Mouse (Mus musculus) midbrain, embryonic 10.5 days (tissue): ENCODE measurements around the gene Spesp1. TPM values are rescaled to one million over a fixed set of nuclear protein-coding genes. Genes with fewer than 3 reads are reported as not detected.

Experiments
- DNase-seq: peaks from one replicate; pipeline ENCODE4 v3.0.0-alpha.2; 2017; ENCODE audit warnings: low spot score
- H3K27ac ChIP-seq: fragments of 300-500 bp; sonication (generic); replicated peaks from 2 replicates; pipeline ENCODE4 v1.5.1; 2016; ENCODE audit warnings: mild to moderate bottlenecking
- H3K27me3 ChIP-seq: fragments of 300-500 bp; sonication (generic); 2 replicates; pipeline ENCODE4 v1.6.1; 2016; ENCODE audit warnings: low read depth, mild to moderate bottlenecking; ENCODE audit not compliant: poor library complexity, severe bottlenecking
- H3K36me3 ChIP-seq: fragments of 300-500 bp; sonication (generic); 2 replicates; pipeline ENCODE4 v1.6.1; 2016; ENCODE audit warnings: mild to moderate bottlenecking, moderate library complexity
- H3K4me1 ChIP-seq: fragments of 300-500 bp; sonication (generic); 2 replicates; pipeline ENCODE4 v1.6.1; 2016
- H3K4me3 ChIP-seq: fragments of 300-500 bp; sonication (generic); 2 replicates; pipeline ENCODE4 v1.5.1; 2016; ENCODE audit warnings: mild to moderate bottlenecking, moderate library complexity
- H3K9me3 ChIP-seq: fragments of 300-500 bp; sonication (generic); replicated peaks from 2 replicates; pipeline ENCODE4 v1.6.1; 2016; ENCODE audit warnings: mild to moderate bottlenecking
- WGBS: fragments of 180-500 bp; shearing (Covaris S2); methylation state at CpG from one replicate; pipeline ENCODE4 v1.1.7; 2016; 5-methylcytosine and 5-hydroxymethylcytosine counted together
- polyA plus RNA-seq: library from polyadenylated mRNA; unstranded; fragments of >200 nt; fragmentation: Nextera tagmentation; extraction: Ambion mirVana; gene quantifications from 2 replicates; pipeline ENCODE4 v1.2.1, GENCODE M21; 2016

The Spesp1 gene
- polyA plus RNA-seq, 1 experiment from 2014 or later: not detected

DNA sequence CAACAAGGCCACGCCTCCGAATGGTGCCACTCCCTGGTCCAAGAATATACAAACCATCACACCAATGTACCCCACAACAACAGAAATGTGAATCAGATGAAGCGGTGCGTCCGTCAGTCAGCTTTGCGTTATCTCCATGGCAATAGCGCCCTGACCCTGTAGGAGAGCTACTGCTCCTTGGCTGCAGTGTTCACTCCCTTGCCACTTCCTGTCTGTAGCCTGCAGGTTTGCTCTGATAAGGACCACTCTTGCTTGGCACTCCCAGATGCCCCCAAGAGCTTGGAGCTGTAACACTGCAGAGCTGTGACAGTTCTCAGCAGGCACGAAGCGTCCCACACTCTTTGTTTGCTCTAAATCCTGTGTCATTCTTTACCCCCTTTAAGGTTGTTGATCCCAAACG lies 16.7 kb downstream of the Spesp1 start:
- H3K4me3 ChIP-seq: no peak overlapping the region
- H3K4me1 ChIP-seq: no peaks in the 10 kb centered on the region
- no peak for DNase-seq
- WGBS: 87% methylated on average over 10 of the region's 10 CpGs
- no peaks in the 10 kb centered on the region for H3K27me3 ChIP-seq
- H3K36me3 ChIP-seq: no peaks in the 10 kb centered on the region
- no peaks in the 10 kb centered on the region for H3K9me3 ChIP-seq
- no peak overlapping the region for H3K27ac ChIP-seq

DNA sequence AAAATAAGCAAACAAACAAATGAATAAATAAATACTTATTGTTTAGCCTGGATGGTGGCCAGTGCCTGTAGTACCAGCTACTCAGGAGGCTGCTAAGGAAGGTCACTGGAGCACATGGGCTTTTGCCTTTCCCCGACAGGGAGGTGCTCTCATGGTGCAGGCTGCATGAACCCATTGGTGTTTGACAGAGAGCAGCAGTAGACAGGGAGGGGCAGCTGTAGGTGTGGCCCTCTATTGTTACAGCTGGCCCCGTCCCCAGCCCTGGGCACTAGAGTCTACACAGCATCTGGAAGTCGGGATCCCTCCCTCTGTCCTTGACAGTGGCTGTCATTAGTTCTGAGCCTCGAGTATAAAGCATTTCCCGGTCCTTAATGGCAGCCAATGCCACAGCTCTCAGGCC lies 18.4 kb downstream of the Spesp1 start:
- H3K27me3 ChIP-seq: no peaks in the 10 kb centered on the region
- H3K4me3 ChIP-seq: no peak overlapping the region
- H3K4me1 ChIP-seq: no peaks in the 10 kb centered on the region
- no peaks in the 10 kb centered on the region for H3K36me3 ChIP-seq
- DNase-seq: no peak
- H3K9me3 ChIP-seq: no peaks in the 10 kb centered on the region; the same call in 1 of the 2 replicates
- WGBS: 67% methylated on average over 5 of the region's 5 CpGs
- no peak overlapping the region for H3K27ac ChIP-seq

DNA sequence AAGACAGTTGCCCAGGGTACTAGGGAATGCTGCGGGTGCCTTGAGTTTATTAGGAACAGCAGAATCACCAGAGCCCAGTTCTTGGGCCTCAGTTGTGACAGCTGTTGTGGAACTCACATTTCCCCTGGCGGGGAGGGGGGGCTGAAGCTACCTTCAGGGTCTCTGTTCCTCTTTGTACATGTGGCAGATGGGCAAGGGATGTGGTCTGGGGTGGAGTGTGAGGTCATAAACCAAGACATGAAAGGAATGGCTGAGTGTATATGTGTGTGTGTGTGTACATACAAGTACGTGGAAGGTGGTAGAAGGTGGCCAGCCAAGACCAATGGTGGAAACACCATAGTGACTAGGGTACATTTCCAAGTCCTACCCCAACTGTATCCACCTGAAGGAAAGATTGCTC lies 20.6 kb downstream of the Spesp1 start:
- DNase-seq: no peak
- 94% methylated on average over 3 of the region's 3 CpGs for WGBS
- Histone ChIP-seq H3K4me3 (no peak overlapping the region), H3K9me3 (no peaks in the 10 kb centered on the region; the same call in 1 of the 2 replicates), H3K36me3 (no peaks in the 10 kb centered on the region), H3K27me3 (no peaks in the 10 kb centered on the region), H3K4me1 (peaks cover 4% of the 10 kb centered on the region), H3K27ac (no peak overlapping the region)

DNA sequence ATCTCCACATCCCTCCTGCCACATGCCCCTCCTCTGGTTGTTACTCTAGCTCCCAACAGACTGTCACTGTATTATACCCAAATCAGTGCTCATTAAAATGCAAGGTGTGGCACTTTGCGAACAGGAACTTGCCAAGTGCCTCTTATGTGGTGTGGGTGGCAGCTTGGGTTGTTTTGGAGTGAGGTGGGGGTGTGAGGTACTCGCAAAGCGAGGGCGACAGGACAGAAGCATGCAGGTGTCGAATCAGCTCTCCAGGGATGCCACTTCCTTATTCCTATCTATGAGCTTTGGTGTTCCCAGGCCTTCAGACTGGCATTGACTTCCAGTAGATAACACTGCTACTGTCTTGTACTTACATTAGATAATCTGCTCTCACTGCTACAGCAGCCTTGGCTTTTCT lies 21.0 kb downstream of the Spesp1 start:
- Histone ChIP-seq H3K4me1 (peaks cover 8% of the 10 kb centered on the region), H3K4me3 (no peak overlapping the region), H3K36me3 (no peaks in the 10 kb centered on the region), H3K27ac (no peak overlapping the region), H3K27me3 (no peaks in the 10 kb centered on the region), H3K9me3 (no peaks in the 10 kb centered on the region; the same call in 1 of the 2 replicates)
- 85% methylated on average over 5 of the region's 5 CpGs for WGBS
- no peak for DNase-seq

DNA sequence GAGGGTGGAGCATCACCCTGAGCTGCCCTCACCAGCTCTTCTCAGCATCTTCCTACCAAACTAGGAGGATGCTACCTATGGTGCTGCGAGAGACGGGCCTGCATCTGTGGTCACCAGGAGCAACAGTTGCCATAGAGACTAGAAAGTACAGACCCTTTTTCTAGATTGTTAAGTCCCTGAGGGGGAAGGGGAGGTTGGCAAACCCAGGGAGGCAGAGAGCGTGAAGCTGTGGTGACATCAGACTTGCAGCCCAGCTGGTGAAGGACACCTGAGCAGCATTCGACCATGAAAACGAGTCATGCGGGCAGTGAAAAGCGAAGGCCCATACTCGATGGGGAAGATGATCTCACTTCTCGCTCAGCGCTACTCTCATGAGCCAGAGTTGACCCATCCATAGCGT lies 24.0 kb downstream of the Spesp1 start:
- Histone ChIP-seq H3K9me3 (no peaks in the 10 kb centered on the region; the same call in 1 of the 2 replicates), H3K27ac (no peak overlapping the region), H3K4me1 (peaks cover 10% of the 10 kb centered on the region), H3K4me3 (no peak overlapping the region), H3K27me3 (no peaks in the 10 kb centered on the region), H3K36me3 (no peaks in the 10 kb centered on the region)
- WGBS: 90% methylated on average over 11 of the region's 11 CpGs
- no peak for DNase-seq

DNA sequence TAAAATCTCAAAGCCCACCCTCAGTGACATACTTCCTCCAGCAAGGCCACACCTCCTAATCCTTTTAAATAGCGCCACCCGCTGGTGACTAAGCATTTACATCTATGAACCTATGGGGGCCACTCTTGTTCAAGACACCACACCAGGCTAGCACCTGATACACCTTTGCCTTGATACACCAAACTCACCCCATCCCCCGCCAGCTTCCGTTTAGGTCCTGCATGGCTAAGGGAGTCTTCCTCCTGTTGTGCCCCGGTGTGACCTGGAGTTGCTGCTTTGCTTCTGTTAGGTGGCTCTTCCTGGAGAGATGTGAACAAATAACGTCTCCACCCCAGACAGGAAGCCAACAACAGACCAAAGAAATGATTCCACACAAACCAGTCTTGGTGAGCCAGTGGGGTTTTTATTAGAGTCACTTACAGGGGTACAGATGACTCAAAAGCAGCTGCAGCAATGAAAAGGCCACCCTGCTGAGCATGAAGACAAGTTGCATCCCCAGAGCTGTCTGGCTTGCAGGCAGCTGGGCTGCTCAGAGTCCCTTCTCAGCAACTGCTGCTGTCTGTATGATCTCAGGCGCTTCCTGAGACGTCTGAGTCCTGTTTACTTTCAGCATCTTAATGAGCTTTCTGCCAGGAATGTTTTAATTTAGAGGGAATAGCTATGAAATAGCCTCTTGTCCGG lies 26.0 kb downstream of the Spesp1 start:
- peak overlapping the region; percentile 24; the same call in 1 of the 2 replicates for H3K27ac ChIP-seq
- DNase-seq: no peak
- WGBS: 71% methylated on average over 9 of the region's 9 CpGs

DNA sequence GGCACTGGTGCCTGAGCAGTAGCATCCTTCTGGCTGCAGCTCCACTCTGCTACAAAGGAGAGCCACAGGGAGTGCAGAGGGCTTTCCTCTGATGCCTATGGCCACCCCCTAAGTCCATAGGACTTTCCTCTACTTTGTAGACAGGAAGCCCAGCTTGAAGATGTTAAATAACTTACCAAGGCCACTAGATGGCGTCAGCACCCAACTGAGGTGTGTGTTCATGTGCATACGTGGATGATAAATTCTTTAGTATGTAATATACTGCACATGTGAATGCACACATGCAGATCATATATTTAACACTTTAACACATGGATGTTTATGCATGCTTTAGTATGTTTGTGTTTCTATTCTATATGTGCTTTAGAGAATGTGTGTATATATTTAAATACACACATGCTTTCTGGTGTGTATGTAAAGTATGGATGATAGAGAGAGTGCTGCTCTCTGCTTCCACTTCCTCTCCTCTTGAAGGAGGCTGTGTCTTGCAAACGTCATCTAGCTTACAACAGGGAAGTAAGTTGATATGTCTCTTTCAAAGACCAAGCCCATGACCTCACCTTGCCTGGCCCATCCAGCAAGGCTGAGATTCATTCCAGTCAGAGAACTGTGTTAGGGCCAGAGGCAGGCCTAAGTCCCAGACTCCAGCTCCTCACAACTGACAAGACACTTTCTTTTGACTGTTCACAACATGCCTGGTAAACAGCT lies 28.1 kb downstream of the Spesp1 start:
- H3K27ac ChIP-seq: no peak overlapping the region
- DNase-seq: no peak
- no peaks in the 10 kb centered on the region for H3K27me3 ChIP-seq
- H3K4me1 ChIP-seq: peaks cover 10% of the 10 kb centered on the region
- 25% methylated on average over 3 of the region's 3 CpGs for WGBS
- no peaks in the 10 kb centered on the region; the same call in 1 of the 2 replicates for H3K9me3 ChIP-seq
- no peaks in the 10 kb centered on the region for H3K36me3 ChIP-seq
- no peak overlapping the region for H3K4me3 ChIP-seq

More for the DNA sequence above, 26.0 kb downstream of the Spesp1 start:
- Histone ChIP-seq H3K27me3 (no peaks in the 10 kb centered on the region), H3K36me3 (no peaks in the 10 kb centered on the region), H3K4me3 (no peak overlapping the region), H3K9me3 (no peaks in the 10 kb centered on the region; the same call in 1 of the 2 replicates), H3K4me1 (peaks cover 10% of the 10 kb centered on the region)

DNA sequence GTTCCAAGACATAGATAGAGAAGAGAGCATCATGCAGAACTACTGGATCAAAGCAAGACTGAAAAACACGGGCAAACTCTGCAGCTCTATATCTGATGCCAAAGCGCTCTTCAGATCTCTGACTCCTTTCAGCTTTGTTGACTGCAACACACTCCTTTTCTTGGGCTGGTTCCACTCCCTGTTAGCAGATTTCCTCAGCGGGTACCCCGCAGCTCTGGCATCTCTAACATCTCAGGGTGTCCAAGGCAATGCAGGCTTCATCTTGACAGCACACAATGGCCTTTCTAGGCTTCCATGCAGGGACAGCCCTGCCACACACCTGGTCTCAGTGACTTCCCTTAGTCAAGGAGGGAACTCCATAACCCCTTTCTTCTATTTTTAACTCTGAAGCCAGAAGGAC lies 31.7 kb downstream of the Spesp1 start:
- Histone ChIP-seq H3K4me1 (no peaks in the 10 kb centered on the region), H3K4me3 (no peak overlapping the region), H3K9me3 (no peaks in the 10 kb centered on the region), H3K27ac (no peak overlapping the region), H3K36me3 (no peaks in the 10 kb centered on the region), H3K27me3 (peaks cover 4% of the 10 kb centered on the region; the same call in 1 of the 2 replicates)
- 91% methylated on average over 4 of the region's 4 CpGs for WGBS
- no peak for DNase-seq

DNA sequence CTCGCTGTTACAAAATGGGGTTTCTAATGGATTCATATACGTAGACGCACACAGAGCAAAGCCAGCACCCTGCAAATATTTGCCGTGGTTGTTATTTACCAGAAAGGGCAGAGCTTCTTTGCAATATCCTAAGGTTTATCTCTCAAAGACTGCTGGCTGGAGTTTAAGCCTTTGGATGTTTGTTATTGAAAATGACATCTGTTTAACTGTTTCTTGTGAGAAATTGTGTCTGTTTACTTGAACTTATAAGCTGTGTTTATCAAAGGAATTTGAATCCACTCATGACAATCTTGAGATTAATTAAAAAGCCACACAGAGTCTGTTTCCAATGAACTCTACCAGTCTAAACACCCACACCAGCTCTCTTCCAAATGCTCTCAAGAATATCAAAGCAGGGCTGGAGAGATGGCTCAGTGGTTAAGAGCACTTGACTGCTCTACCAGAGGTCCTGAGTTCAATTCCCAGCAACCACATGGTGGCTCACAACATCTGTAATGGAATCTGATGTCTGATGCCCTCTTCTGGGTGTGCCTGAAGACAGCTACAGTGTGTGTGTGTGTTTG lies 35.5 kb downstream of the Spesp1 start:
- no peak for DNase-seq
- H3K4me1 ChIP-seq: peaks cover 7% of the 10 kb centered on the region
- no peak overlapping the region for H3K4me3 ChIP-seq
- WGBS: 84% methylated on average over 4 of the region's 4 CpGs
- H3K36me3 ChIP-seq: no peaks in the 10 kb centered on the region
- peaks cover 21% of the 10 kb centered on the region for H3K27me3 ChIP-seq
- no peaks in the 10 kb centered on the region for H3K9me3 ChIP-seq
- no peak overlapping the region for H3K27ac ChIP-seq

DNA sequence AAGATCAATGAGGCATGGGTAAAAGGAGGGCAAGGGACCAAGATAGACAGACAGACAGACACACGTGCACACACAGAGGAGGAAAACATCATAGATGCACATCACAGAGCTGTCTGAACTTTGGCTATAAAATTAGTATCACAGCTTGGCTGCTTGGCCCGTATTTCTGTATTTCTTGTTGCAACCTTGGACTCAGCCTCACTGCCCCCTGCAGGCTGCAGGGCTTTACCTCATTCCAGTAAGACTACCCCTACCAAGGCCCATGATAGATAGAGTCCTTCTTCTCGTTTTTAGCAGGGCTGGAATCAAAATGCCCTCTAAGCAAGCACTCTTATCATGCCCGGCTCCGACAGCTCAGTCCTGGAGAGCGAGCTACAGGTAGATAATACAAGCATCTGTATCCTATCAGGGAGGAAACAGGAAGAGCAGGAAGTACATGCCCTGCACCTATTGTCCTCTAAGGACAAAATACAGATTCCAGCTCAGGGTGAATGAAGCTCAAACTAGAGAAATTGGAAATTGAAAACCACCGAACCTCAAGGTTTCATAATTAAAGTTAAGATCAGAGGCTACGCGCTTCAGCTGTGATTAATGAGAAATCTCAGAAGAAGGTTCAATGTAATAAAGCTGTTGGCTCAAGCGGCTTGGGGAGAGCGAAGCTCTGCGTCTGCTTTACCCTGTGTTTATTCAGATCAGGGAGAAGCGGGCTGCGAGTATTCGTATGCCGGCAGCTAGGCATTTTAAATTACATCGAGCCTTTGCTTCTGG lies 36.2 kb downstream of the Spesp1 start:
- whole genome bisulfite sequencing: 72% methylated on average over 17 of the region's 17 CpGs
- Histone ChIP-seq H3K4me3 (no peak overlapping the region), H3K36me3 (no peaks in the 10 kb centered on the region), H3K27ac (no peak overlapping the region), H3K9me3 (no peaks in the 10 kb centered on the region), H3K27me3 (peaks cover 21% of the 10 kb centered on the region), H3K4me1 (peaks cover 7% of the 10 kb centered on the region)
- no peak for DNase-seq

DNA sequence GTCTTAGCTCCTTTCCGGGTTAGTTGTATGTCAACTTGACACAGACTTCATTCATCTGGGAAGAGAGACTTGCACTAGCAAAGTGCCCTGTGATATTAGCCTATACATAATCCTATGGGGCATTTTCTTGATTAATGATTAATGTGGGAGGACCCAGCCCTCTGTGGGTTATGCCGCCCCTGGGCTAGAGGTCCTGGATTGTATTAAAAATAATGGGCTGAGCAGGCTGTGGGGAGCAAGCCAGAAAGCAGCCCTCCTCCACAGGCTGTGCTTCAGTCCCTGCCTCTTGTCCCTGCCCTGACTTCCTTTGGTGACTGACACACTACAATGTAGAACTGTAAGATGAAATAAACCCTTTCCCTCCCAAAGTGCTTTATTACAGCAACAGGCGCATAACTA lies 37.4 kb downstream of the Spesp1 start:
- Histone ChIP-seq H3K27ac (no peak overlapping the region), H3K4me1 (peaks cover 7% of the 10 kb centered on the region), H3K4me3 (peak overlapping the region; percentile 36; the same call in 1 of the 2 replicates), H3K27me3 (peaks cover 21% of the 10 kb centered on the region), H3K9me3 (no peaks in the 10 kb centered on the region), H3K36me3 (no peaks in the 10 kb centered on the region)
- 45% methylated on average over 3 of the region's 3 CpGs for WGBS
- DNase-seq: no peak

DNA sequence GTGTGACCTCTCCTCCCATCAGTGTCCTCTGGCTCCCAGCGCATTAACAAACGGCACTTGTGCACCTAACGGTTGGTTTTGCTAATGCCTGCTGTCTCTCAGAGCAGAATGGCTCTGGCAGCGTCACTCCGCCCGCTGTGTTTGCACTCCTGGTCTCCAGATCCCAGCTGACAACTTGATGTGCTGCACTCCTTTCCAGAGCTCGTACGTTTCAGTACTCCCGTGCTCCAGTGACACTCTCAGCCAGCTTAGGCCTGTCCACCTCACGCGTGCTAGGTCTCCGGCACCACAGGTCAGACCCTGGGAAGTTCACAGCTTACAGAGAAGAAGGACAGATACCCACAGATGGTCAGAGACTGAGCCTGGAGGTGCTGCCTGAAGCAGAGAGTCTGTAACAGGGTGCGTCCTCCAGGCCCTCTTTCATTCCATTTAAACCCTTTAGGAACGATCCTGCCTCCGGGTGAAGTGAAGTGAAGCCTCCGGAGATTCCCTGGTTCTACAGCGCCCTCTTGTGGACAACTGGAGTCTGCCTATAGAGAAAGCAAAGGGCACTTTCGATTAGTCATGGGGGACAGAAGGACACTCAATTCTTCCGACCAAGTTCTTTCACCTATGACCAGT lies 37.9 kb downstream of the Spesp1 start:
- no peaks in the 10 kb centered on the region for H3K9me3 ChIP-seq
- peaks cover 21% of the 10 kb centered on the region for H3K27me3 ChIP-seq
- H3K4me1 ChIP-seq: peaks cover 7% of the 10 kb centered on the region
- H3K4me3 ChIP-seq: peak overlapping the region; percentile 36; the same call in 1 of the 2 replicates
- 24% methylated on average over 19 of the region's 19 CpGs for WGBS
- no peaks in the 10 kb centered on the region for H3K36me3 ChIP-seq
- peak overlapping the region; percentile 72 for H3K27ac ChIP-seq
- DNase-seq: peak; percentile 85
